Mouse (Mus musculus): ENCODE measurements around the gene Snx7.

DNA sequence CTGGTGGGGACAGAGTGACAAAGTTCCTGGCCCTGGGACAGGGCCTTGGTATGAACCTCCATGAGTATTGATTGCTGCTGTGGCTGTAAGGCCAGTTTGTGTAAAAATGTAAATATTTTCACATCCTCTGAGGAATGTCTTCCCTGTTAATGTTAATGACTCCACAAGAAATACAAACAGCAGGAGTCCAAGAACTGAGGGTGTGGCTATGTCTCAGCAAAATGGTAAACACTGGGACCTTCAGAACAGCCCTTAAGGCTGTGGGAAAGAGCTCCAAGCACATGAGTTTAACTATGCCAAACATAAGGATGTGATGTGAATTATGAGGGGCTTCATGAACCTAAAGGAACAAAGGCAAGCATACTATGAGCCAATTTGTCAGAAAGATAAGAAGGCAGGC is 74.2 kb downstream of the Snx7 start:
- no peak for TF ChIP-seq EP300 (IDR thresholded peaks at IDR 0.05; ENCODE audit: insufficient read depth, low read depth, low read length)
- no peak for TF ChIP-seq CTCF (IDR thresholded peaks at IDR 0.05)
